Mouse (Mus musculus) kidney, postnatal 0 days (tissue): Measurements from ENCODE around the gene Sars2. TPM values are rescaled to one million over a fixed set of nuclear protein-coding genes. Genes with fewer than 3 reads are reported as not detected.

Experiments
- ATAC-seq: fragments of 200-750 bp; cut with Nextera tagmentation; replicated peaks from 2 replicates; pipeline ENCODE4 v1.8.0; 2017; ENCODE audit warnings: low read depth, moderate number of reproducible peaks, moderate TSS enrichment, moderate library complexity; ENCODE audit not compliant: low FRiP score
- DNase-seq: peaks from one replicate; pipeline ENCODE4 v3.0.0-alpha.2; 2016; ENCODE audit warnings: low spot score
- H3K27ac ChIP-seq: fragments of 300-500 bp; sonication (generic); 2 replicates; pipeline ENCODE4 v1.5.1; 2014; ENCODE audit warnings: mild to moderate bottlenecking
- H3K27me3 ChIP-seq: fragments of 300-500 bp; sonication (generic); 2 replicates; pipeline ENCODE4 v1.6.1; 2014; ENCODE audit warnings: low read length, mixed read lengths; ENCODE audit not compliant: insufficient read depth
- H3K36me3 ChIP-seq: fragments of 300-500 bp; sonication (generic); 2 replicates; pipeline ENCODE4 v1.6.1; 2014; ENCODE audit warnings: low read length, mixed read lengths; ENCODE audit not compliant: insufficient read depth
- H3K4me1 ChIP-seq: fragments of 300-500 bp; sonication (generic); replicated peaks from 2 replicates; pipeline ENCODE4 v1.6.1; 2014; ENCODE audit warnings: antibody characterized with exemption, low read length, mixed read lengths; ENCODE audit not compliant: insufficient read depth
- H3K4me2 ChIP-seq: fragments of 300-500 bp; sonication (generic); 2 replicates; pipeline ENCODE4 v1.6.1; 2014; ENCODE audit warnings: mild to moderate bottlenecking, low read length, moderate library complexity, mixed read lengths
- H3K4me3 ChIP-seq: fragments of 300-500 bp; sonication (generic); replicated peaks from 2 replicates; pipeline ENCODE4 v1.5.1; 2014; ENCODE audit warnings: low read depth, low read length
- H3K9ac ChIP-seq: fragments of 300-500 bp; sonication (generic); 2 replicates; pipeline ENCODE4 v1.6.1; 2014; ENCODE audit warnings: low read depth, low read length
- H3K9me3 ChIP-seq: fragments of 300-500 bp; sonication (generic); replicated peaks from 2 replicates; pipeline ENCODE4 v1.6.1; 2016; ENCODE audit warnings: low read length, inconsistent platforms, mixed read lengths
- CTCF ChIP-seq: IDR thresholded peaks from 2 replicates; pipeline ENCODE4 v1.5.1; 2016; ENCODE audit warnings: antibody characterized with exemption, low read depth, mild to moderate bottlenecking, moderate library complexity
- WGBS: fragments of 180-500 bp; shearing (Covaris S2); extraction: QIAGEN DNeasy Blood & Tissue Kit; methylation state at CpG from one replicate; pipeline ENCODE4 v1.1.7; 2014; 5-methylcytosine and 5-hydroxymethylcytosine counted together
- polyA plus RNA-seq: library from polyadenylated mRNA; unstranded; fragments of >200 nt; fragmentation: Nextera tagmentation; extraction: Ambion mirVana; gene quantifications from 2 replicates; pipeline ENCODE4 v1.2.1, GENCODE M21; 2015

Gene Sars2
- polyA plus RNA-seq, 1 experiment from 2014 or later: 20.2 TPM

- H3K9me3 ChIP-seq: no peaks in the 10 kb centered on the region
- TF ChIP-seq CTCF: no peak
- no peaks in the 10 kb centered on the region for H3K27me3 ChIP-seq
- 0 out of 2 replicates have a peak, but pooled peaks cover 3% of the 10 kb centered on the region for H3K4me1 ChIP-seq
- 86% methylated on average over 6 of the region's 6 CpGs for WGBS
- H3K27ac ChIP-seq: no peak overlapping the region
- H3K36me3 ChIP-seq: peaks cover 6% of the 10 kb centered on the region; the same call in 1 of the 2 replicates
- no peak overlapping the region for H3K9ac ChIP-seq
- DNase-seq (no peak), ATAC-seq (no peak)
- no peak overlapping the region for H3K4me2 ChIP-seq
- H3K4me3 ChIP-seq: no peak overlapping the region
Observed at GRCm38 (mm10) chr7:28735701-28736100, 6.1 kb upstream of the Sars2 start.

GRCm38 (mm10) chr7:28739829-28740228 lies 2.0 kb upstream of the Sars2 start:
- Histone ChIP-seq H3K4me2 (no peak overlapping the region), H3K27me3 (no peaks in the 10 kb centered on the region), H3K9me3 (no peaks in the 10 kb centered on the region), H3K36me3 (peaks cover 7% of the 10 kb centered on the region; the same call in 1 of the 2 replicates), H3K4me1 (0 out of 2 replicates have a peak, but pooled peaks cover 3% of the 10 kb centered on the region), H3K9ac (no peak overlapping the region), H3K4me3 (no peak overlapping the region), H3K27ac (no peak overlapping the region)
- ATAC-seq (no peak), DNase-seq (no peak)
- 94% methylated on average over 21 of the region's 21 CpGs for WGBS
- TF ChIP-seq CTCF: no peak

- no peaks in the 10 kb centered on the region for H3K27me3 ChIP-seq
- H3K36me3 ChIP-seq: peaks cover 9% of the 10 kb centered on the region; the same call in 1 of the 2 replicates
- 26% methylated on average over 9 of the region's 9 CpGs for WGBS
- peak overlapping the region; percentile 74 for H3K4me3 ChIP-seq
- ATAC-seq: no peak
- no peak for DNase-seq
- H3K9ac ChIP-seq: peak overlapping the region; percentile 74
- no peak for TF ChIP-seq CTCF
- 0 out of 2 replicates have a peak, but pooled peaks cover 3% of the 10 kb centered on the region for H3K4me1 ChIP-seq
- no peaks in the 10 kb centered on the region for H3K9me3 ChIP-seq
- peak overlapping the region; percentile 82 for H3K4me2 ChIP-seq
- H3K27ac ChIP-seq: peak overlapping the region; percentile 70
Observed at GRCm38 (mm10) chr7:28740949-28741348, 843 bp upstream of the Sars2 start.

- DNase-seq (no peak), ATAC-seq (peak; percentile 11; the same call in 1 of the 2 replicates)
- Histone ChIP-seq H3K4me3 (peak overlapping the region; percentile 74), H3K9ac (peak overlapping the region; percentile 74), H3K4me2 (peak overlapping the region; percentile 82), H3K27me3 (no peaks in the 10 kb centered on the region), H3K4me1 (0 out of 2 replicates have a peak, but pooled peaks cover 3% of the 10 kb centered on the region), H3K27ac (peak overlapping the region; percentile 70), H3K36me3 (peaks cover 9% of the 10 kb centered on the region; the same call in 1 of the 2 replicates), H3K9me3 (no peaks in the 10 kb centered on the region)
- WGBS: under 1% methylated on average over 13 of the region's 13 CpGs
- TF ChIP-seq CTCF: no peak
Observed at GRCm38 (mm10) chr7:28741368-28741708, 454 bp upstream of the Sars2 start.

GRCm38 (mm10) chr7:28749935-28750334 lies 8.1 kb downstream of the Sars2 start:
- WGBS: 92% methylated on average over 7 of the region's 7 CpGs
- Histone ChIP-seq H3K4me1 (no peaks in the 10 kb centered on the region), H3K9ac (no peak overlapping the region), H3K4me2 (no peak overlapping the region), H3K9me3 (no peaks in the 10 kb centered on the region), H3K27me3 (no peaks in the 10 kb centered on the region), H3K27ac (no peak overlapping the region), H3K36me3 (0 out of 2 replicates have a peak, but pooled peaks cover 6% of the 10 kb centered on the region), H3K4me3 (no peak overlapping the region)
- no peak for ATAC-seq
- DNase-seq: no peak
- TF ChIP-seq CTCF: no peak

GRCm38 (mm10) chr7:28756079-28756478 lies 14.3 kb downstream of the Sars2 start, which contains the start of gene Ccer2:
Gene Ccer2 (plus strand): TSS chr7:28756174.
- no peak within 1 kb of the TSS for H3K4me3 ChIP-seq
- peak; percentile 27; the same call in 1 of the 2 replicates for ATAC-seq

More at GRCm38 (mm10) chr7:28756079-28756478, 14.3 kb downstream of the Sars2 start, which contains the start of gene Ccer2:
- no peak for TF ChIP-seq CTCF
- H3K9ac ChIP-seq: no peak within 1 kb of the TSS
- H3K27ac ChIP-seq: no peak within 1 kb of the TSS
- 0 out of 2 replicates have a peak, but pooled peaks cover 5% of the 10 kb centered on the region for H3K36me3 ChIP-seq
- no peaks in the 10 kb centered on the region for H3K9me3 ChIP-seq
- no peak for DNase-seq
- 0 out of 2 replicates have a peak, but pooled peaks cover 4% of the 10 kb centered on the region for H3K27me3 ChIP-seq
- WGBS: 2% methylated on average over 17 of the region's 17 CpGs
- H3K4me1 ChIP-seq: peaks cover 5% of the 10 kb centered on the region; the same call in 1 of the 2 replicates
- peak within 1 kb of the TSS; percentile 22; the same call in 1 of the 2 replicates for H3K4me2 ChIP-seq
